Mouse (Mus musculus) midbrain, postnatal 0 days (tissue): Measurements from ENCODE around the gene Tial1. TPM values are rescaled to one million over a fixed set of nuclear protein-coding genes. Genes with fewer than 3 reads are reported as not detected.
A peak's percentile ranks its signal among the peaks of the same experiment; 100 is the strongest.

Experiments used
- ATAC-seq: fragments of 200-750 bp; cut with Nextera tagmentation; 2 replicates; pipeline ENCODE4 v1.8.0; 2017; ENCODE audit warnings: moderate number of reproducible peaks, mild to moderate bottlenecking, moderate TSS enrichment, moderate library complexity; ENCODE audit not compliant: low FRiP score
- DNase-seq: peaks from one replicate; pipeline ENCODE4 v3.0.0-alpha.2; 2015; ENCODE audit warnings: low spot score
- H3K27ac ChIP-seq: fragments of 300-500 bp; sonication (generic); 2 replicates; pipeline ENCODE4 v1.5.1; 2014; ENCODE audit warnings: low read depth, mild to moderate bottlenecking, low read length, mixed read lengths
- H3K27me3 ChIP-seq: fragments of 300-500 bp; sonication (generic); 2 replicates; pipeline ENCODE4 v1.6.1; 2014; ENCODE audit warnings: low read length, control low read depth, mixed read lengths; ENCODE audit not compliant: insufficient read depth
- H3K36me3 ChIP-seq: fragments of 300-500 bp; sonication (generic); 2 replicates; pipeline ENCODE4 v1.6.1; 2014; ENCODE audit warnings: low read length, control low read depth, mixed read lengths; ENCODE audit not compliant: insufficient read depth
- H3K4me1 ChIP-seq: fragments of 300-500 bp; sonication (generic); 2 replicates; pipeline ENCODE4 v1.6.1; 2014; ENCODE audit warnings: mild to moderate bottlenecking, control low read depth, antibody characterized with exemption, low read length, mixed read lengths; ENCODE audit not compliant: insufficient read depth
- H3K4me2 ChIP-seq: fragments of 300-500 bp; sonication (generic); 2 replicates; pipeline ENCODE4 v1.6.1; 2014; ENCODE audit warnings: low read depth, mild to moderate bottlenecking, low read length, mixed read lengths; ENCODE audit not compliant: poor library complexity, severe bottlenecking
- H3K4me3 ChIP-seq: fragments of 300-500 bp; sonication (generic); 2 replicates; pipeline ENCODE4 v1.5.1; 2014; ENCODE audit warnings: low read depth, mild to moderate bottlenecking, low read length, moderate library complexity
- H3K9ac ChIP-seq: fragments of 300-500 bp; sonication (generic); replicated peaks from 2 replicates; pipeline ENCODE4 v1.6.1; 2014; ENCODE audit warnings: mild to moderate bottlenecking, low read length, moderate library complexity, mixed read lengths; ENCODE audit not compliant: poor library complexity, severe bottlenecking
- H3K9me3 ChIP-seq: fragments of 300-500 bp; sonication (generic); 2 replicates; pipeline ENCODE4 v1.6.1; 2016; ENCODE audit warnings: low read length, control low read depth
- CTCF ChIP-seq: IDR thresholded peaks from 2 replicates; pipeline ENCODE4 v1.5.1; 2016; ENCODE audit warnings: antibody characterized with exemption, mild to moderate bottlenecking
- WGBS: fragments of 180-500 bp; shearing (Covaris S2); extraction: QIAGEN DNeasy Blood & Tissue Kit; methylation state at CpG from one replicate; pipeline ENCODE4 v1.1.7; 2014; 5-methylcytosine and 5-hydroxymethylcytosine counted together
- polyA plus RNA-seq: library from polyadenylated mRNA; unstranded; fragments of >200 nt; fragmentation: Nextera tagmentation; extraction: Ambion mirVana; gene quantifications from 2 replicates; pipeline ENCODE4 v1.2.1, GENCODE M21; 2015
- total RNA-seq: library from RNA; depleted of rRNA; stranded (reverse); fragments of >200 nt; gene quantifications from 2 replicates; pipeline ENCODE4 v1.2.3, GENCODE M21; 2014

Tial1 gene
- total and polyA plus RNA-seq, 2 experiments from 2014 or later, result 29.9 to 47.2 TPM

DNA sequence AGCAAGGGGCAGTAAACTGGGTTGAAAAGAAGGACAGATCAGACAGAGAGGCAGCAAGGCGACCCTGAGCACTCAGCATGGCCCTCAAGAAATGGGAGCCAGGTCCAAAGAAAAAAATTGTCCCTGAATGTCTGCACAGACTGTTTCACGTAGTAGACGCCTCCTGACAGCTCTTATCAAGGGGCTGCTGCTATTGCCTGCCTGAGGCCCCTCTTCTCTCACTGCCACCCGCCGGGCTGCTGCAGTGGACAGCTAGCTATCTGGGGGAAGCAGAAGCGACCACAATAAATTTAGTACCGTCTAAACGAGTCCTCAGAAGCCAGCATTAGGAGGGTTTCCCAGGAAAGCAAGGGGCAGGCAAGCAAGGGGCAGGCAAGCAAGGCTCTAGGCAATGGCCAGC is 47.1 kb downstream of the Tial1 start:
- H3K36me3 ChIP-seq, result no peaks in the 10 kb centered on the region
- 56% methylated on average over 8 of the region's 8 CpGs for WGBS
- DNase-seq, result no peak
- no peak overlapping the region for H3K9ac ChIP-seq
- ATAC-seq, result no peak
- no peaks in the 10 kb centered on the region for H3K9me3 ChIP-seq
- H3K4me1 ChIP-seq, result no peaks in the 10 kb centered on the region
- no peak overlapping the region for H3K4me3 ChIP-seq
- no peak overlapping the region for H3K27ac ChIP-seq
- no peak for TF ChIP-seq CTCF
- no peak overlapping the region for H3K4me2 ChIP-seq
- no peaks in the 10 kb centered on the region for H3K27me3 ChIP-seq

DNA sequence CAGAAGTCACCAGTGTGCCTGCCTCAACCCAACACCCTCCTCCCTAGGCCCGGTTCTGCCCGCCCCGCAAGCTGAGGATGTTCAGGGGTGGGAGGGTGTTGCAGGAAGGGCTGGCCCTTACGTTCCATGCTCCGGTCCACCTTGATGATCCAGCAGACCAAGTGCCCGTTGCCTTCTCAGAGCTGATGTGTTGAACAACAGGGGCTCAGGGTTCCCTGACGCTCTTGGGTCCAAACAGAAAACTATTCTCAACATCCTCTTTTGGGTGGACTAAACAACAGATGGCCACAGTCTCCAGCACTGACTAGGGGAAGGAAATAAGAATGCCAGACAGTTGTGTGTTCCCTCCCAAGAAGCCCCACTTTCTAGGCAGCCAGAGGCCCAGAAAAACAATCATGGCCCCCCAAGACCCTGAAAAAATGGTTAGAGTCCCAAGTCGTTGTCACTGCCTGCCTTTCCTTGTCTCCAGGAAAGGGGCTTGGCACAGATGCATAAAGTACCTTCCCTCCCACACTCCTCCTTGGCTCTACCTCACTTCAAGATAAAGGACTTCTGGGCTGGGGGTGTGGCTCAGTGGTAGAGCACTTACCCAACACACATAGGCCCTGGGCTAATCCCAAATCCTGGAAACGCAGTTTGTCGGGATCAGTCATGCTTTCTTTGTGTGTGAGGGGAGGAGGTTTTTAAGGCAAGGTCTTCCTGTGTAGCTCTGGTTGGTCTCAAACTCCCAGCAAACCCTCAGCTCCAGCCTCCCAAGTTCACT is 49.3 kb downstream of the Tial1 start:
- no peak overlapping the region for H3K4me2 ChIP-seq

GRCm38 (mm10) chr7:128410708-128411413 is 50.7 kb downstream of the Tial1 start:
- Histone ChIP-seq H3K4me2 (no peak overlapping the region), H3K36me3 (no peaks in the 10 kb centered on the region), H3K27ac (no peak overlapping the region), H3K27me3 (no peaks in the 10 kb centered on the region), H3K9me3 (no peaks in the 10 kb centered on the region), H3K4me3 (no peak overlapping the region), H3K9ac (no peak overlapping the region), H3K4me1 (no peaks in the 10 kb centered on the region)
- DNase-seq (no peak), ATAC-seq (no peak)
- no peak for TF ChIP-seq CTCF
- WGBS, result 71% methylated on average over 11 of the region's 11 CpGs

More for the DNA sequence above, 49.3 kb downstream of the Tial1 start:
- Histone ChIP-seq H3K4me3 (no peak overlapping the region), H3K4me1 (no peaks in the 10 kb centered on the region), H3K9ac (no peak overlapping the region), H3K9me3 (no peaks in the 10 kb centered on the region), H3K27ac (no peak overlapping the region), H3K27me3 (no peaks in the 10 kb centered on the region), H3K36me3 (no peaks in the 10 kb centered on the region)
- ATAC-seq (no peak), DNase-seq (no peak)
- no peak for TF ChIP-seq CTCF
- WGBS, result 65% methylated on average over 10 of the region's 10 CpGs

DNA sequence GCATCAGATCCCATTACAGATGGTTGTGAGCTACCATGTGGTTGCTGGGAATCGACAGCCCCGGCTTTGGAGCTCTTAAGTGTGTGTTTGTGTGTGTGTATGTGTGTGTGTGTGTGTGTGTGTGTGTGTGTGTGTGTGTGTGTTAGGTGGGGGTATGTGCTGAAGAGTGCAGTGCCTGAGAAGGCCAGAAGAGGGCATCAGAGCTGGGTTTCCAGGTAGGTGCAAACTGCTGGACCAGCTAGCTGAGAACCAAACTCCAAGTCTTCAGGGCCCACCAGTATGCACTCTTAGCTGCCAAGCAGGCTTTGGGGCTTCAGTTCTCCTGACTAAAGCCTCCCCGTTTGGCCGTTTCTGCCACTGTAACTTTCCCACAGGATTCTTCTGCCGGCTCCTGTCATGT is 53.3 kb downstream of the Tial1 start:
- Histone ChIP-seq H3K27me3 (no peaks in the 10 kb centered on the region), H3K27ac (no peak overlapping the region), H3K9me3 (no peaks in the 10 kb centered on the region), H3K36me3 (no peaks in the 10 kb centered on the region), H3K9ac (no peak overlapping the region), H3K4me1 (no peaks in the 10 kb centered on the region), H3K4me3 (no peak overlapping the region), H3K4me2 (no peak overlapping the region)
- peak; percentile 47 for TF ChIP-seq CTCF
- WGBS, result 91% methylated on average over 5 of the region's 5 CpGs
- DNase-seq (no peak), ATAC-seq (no peak)

- H3K9me3 ChIP-seq, result no peaks in the 10 kb centered on the region
These were observed 57.5 kb downstream of the Tial1 start for GRCm38 (mm10) chr7:128403988-128404387.

DNA sequence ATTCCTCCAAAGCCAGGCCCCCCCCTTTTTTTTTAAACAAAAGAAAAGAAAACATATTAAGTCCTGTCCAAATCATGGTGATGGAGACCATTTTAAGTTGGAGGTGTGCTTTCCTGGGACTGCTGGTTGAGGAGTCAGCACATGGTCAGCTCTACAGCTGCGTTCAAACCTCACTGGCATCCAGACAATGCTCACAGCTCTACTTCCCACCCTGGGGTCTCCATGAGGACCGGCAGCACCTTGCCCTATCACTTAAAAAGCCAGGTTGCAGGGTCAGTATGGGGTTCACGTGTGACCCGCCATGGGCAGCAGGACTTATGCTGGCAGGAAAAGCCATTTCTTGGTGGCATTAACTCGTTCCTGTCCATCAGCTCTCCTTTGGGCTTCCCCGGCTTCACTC is 57.9 kb downstream of the Tial1 start:
- Histone ChIP-seq H3K4me2 (no peak overlapping the region), H3K4me1 (no peaks in the 10 kb centered on the region), H3K27me3 (no peaks in the 10 kb centered on the region), H3K36me3 (peaks cover 12% of the 10 kb centered on the region; the same call in 1 of the 2 replicates), H3K4me3 (no peak overlapping the region), H3K9ac (no peak overlapping the region), H3K9me3 (no peaks in the 10 kb centered on the region), H3K27ac (no peak overlapping the region)
- 84% methylated on average over 6 of the region's 6 CpGs for WGBS
- no peak for TF ChIP-seq CTCF
- DNase-seq (no peak), ATAC-seq (no peak)

More at GRCm38 (mm10) chr7:128403988-128404387, 57.5 kb downstream of the Tial1 start:
- Histone ChIP-seq H3K4me1 (no peaks in the 10 kb centered on the region), H3K36me3 (peaks cover 12% of the 10 kb centered on the region; the same call in 1 of the 2 replicates), H3K27ac (no peak overlapping the region), H3K4me2 (no peak overlapping the region), H3K4me3 (no peak overlapping the region), H3K27me3 (no peaks in the 10 kb centered on the region), H3K9ac (no peak overlapping the region)
- 85% methylated on average over 6 of the region's 6 CpGs for WGBS
- TF ChIP-seq CTCF, result no peak
- DNase-seq (no peak), ATAC-seq (no peak)
